Mouse (Mus musculus) right cerebral cortex, postnatal 36 days (tissue): ENCODE measurements at regions not wholly inside any gene's neighbourhood (a gene's known extent, or its start where the extent isn't known, plus 50 kb on each side); places are given as distances from the start of the nearest gene placed in this dataset.

Experiments used
- DNase-seq, 2 experiments: peaks; one replicate each; pipeline ENCODE4 v3.0.0; 2022; ENCODE audit warnings: low spot score in 2 of 2, mixed read lengths in 1 of 2

GRCm38 (mm10) chr6:100923070-100923469 is 89.6 kb downstream of the Ppp4r2 start:
- no peak for DNase-seq

- no peak for DNase-seq
Measured at GRCm38 (mm10) chr6:100923686-100924085, 90.3 kb downstream of the Ppp4r2 start.

- peak; percentile 12 to 32 for DNase-seq
Measured at GRCm38 (mm10) chr6:100928791-100929758, 95.7 kb downstream of the Ppp4r2 start.

- peak; percentile 35 to 43 for DNase-seq
Measured at GRCm38 (mm10) chr6:100929759-100930358, 96.4 kb downstream of the Ppp4r2 start.

GRCm38 (mm10) chr6:100930706-100931105 is 97.3 kb downstream of the Ppp4r2 start:
- DNase-seq: no peak

GRCm38 (mm10) chr6:100934424-100934823 is 101.0 kb downstream of the Ppp4r2 start:
- no peak for DNase-seq

GRCm38 (mm10) chr6:100937802-100938201 is 104.4 kb downstream of the Ppp4r2 start:
- no peak for DNase-seq

- no peak for DNase-seq
Measured at GRCm38 (mm10) chr6:100938376-100938775, 105.0 kb downstream of the Ppp4r2 start.

- DNase-seq: no peak
Measured at GRCm38 (mm10) chr6:100939042-100939441, 105.6 kb downstream of the Ppp4r2 start.

GRCm38 (mm10) chr6:100939766-100940165 is 106.3 kb downstream of the Ppp4r2 start:
- DNase-seq: no peak

GRCm38 (mm10) chr6:100941686-100942085 is 108.3 kb downstream of the Ppp4r2 start:
- DNase-seq: no peak

- DNase-seq: no peak
Measured at GRCm38 (mm10) chr6:100942956-100943355, 109.5 kb downstream of the Ppp4r2 start.

- no peak for DNase-seq
Measured at GRCm38 (mm10) chr6:100945796-100946195, 112.4 kb downstream of the Ppp4r2 start.

- DNase-seq: no peak
Measured at GRCm38 (mm10) chr6:100948340-100948739, 114.9 kb downstream of the Ppp4r2 start.

- DNase-seq: no peak
Measured at GRCm38 (mm10) chr6:100951646-100952045, 118.2 kb downstream of the Ppp4r2 start.

GRCm38 (mm10) chr6:100952470-100952869 is 119.0 kb downstream of the Ppp4r2 start:
- DNase-seq: no peak

- peak in 1 of 2 experiments; percentile 17 for DNase-seq
Measured at GRCm38 (mm10) chr6:100954563-100954962, 121.1 kb downstream of the Ppp4r2 start.

- DNase-seq: no peak
Measured at GRCm38 (mm10) chr6:100966481-100966880, 133.1 kb downstream of the Ppp4r2 start.

GRCm38 (mm10) chr6:100968080-100968856 is 134.8 kb downstream of the Ppp4r2 start:
- peak; percentile 22 to 39 for DNase-seq

GRCm38 (mm10) chr6:100968960-100969359 is 135.5 kb downstream of the Ppp4r2 start:
- DNase-seq: no peak

GRCm38 (mm10) chr6:100970810-100971447 is 137.5 kb downstream of the Ppp4r2 start:
- no peak for DNase-seq
